Mouse (Mus musculus): ENCODE data around the gene Fam71e1. TPM values are rescaled to one million over a fixed set of nuclear protein-coding genes. Genes with fewer than 3 reads are reported as not detected.

Gene Fam71e1
- polyA plus RNA-seq, 1 experiment = 7.3 TPM

DNA sequence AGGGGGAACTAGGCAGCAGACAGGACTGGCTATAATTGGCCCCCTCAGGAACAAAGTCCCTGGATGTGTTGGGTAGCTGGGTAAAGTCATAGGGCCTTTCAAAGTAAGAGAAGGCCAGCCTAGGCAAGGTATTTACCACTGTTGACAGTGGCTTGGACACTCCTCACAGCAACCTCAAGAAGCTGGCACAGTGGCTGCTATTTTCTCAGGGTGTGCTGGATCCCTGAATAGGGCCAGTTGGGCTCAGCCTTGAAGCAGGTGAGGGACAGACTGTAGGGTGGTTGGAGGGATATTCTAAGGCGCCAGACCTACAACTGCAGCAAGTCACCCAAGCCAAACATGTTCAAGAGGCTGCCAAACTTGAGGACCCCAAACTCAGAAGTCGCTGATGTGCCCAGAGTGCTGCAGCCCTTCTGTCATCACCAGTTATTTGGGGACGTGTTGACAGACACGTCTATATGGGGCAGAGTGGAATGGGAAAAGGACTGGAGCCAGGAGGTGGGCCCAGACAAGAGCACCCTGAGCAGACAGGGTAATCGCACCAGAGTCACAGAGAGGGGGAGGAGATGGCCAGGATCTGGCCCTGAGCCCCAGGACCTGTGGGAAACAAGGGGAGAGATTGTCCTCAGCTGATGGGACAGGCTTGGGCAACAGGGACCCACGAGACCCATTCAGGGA is 24.4 kb upstream of the Fam71e1 start:
- TF ChIP-seq POLR2A (IDR thresholded peaks at IDR 0.05; ENCODE audit: low read depth, low read length) (no peak), CTCF (IDR thresholded peaks at IDR 0.05; ENCODE audit: extremely low read depth, insufficient read depth, insufficient read length, insufficient replicate concordance) (no peak)
- Histone ChIP-seq H3K27me3 (ENCODE audit: control insufficient read depth, insufficient read depth, low read length) (peaks cover 5% of the 10 kb centered on the region; the same call in 1 of the 2 replicates), H3K4me1 (ENCODE audit: control insufficient read depth, insufficient read depth, insufficient read length) (0 out of 2 replicates have a peak, but pooled peaks cover 4% of the 10 kb centered on the region), H3K27ac (ENCODE audit: insufficient read depth, low read length) (no peak overlapping the region), H3K4me3 (ENCODE audit: extremely low read depth, insufficient read depth, insufficient read length) (no peak overlapping the region), H3K36me3 (ENCODE audit: control insufficient read depth, insufficient read depth, low read length) (no peaks in the 10 kb centered on the region)
- DNase-seq (ENCODE audit: low read depth in 1 of 2, low spot score in 2 of 2) = no peak
- 54% methylated on average over 6 of the region's 6 CpGs for WGBS

DNA sequence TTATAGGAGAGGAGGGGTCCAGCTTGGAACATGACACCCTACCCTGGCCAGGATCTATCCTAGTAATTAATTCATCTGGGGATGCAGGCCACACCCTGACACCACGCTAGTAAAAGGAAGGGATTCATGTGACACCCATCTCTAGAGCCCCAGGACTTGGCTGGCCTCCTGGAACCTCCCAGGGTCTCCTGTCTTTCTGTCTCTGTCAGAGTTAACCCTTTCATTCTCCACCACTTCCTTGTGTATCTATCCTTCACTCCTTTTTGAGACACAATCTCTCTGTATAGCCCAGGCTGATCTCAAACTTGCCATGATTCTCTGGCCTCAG is 23.9 kb upstream of the Fam71e1 start:
- 0 out of 2 replicates have a peak, but pooled peaks cover 4% of the 10 kb centered on the region for H3K4me1 ChIP-seq (ENCODE audit: control insufficient read depth, insufficient read depth, insufficient read length)
- WGBS = 33% methylated on average over 1 of the region's 1 CpGs
- no peak for TF ChIP-seq CTCF (IDR thresholded peaks at IDR 0.05; ENCODE audit: extremely low read depth, insufficient read depth, insufficient read length, insufficient replicate concordance)
- no peak for TF ChIP-seq POLR2A (IDR thresholded peaks at IDR 0.05; ENCODE audit: low read depth, low read length)
- peaks cover 5% of the 10 kb centered on the region; the same call in 1 of the 2 replicates for H3K27me3 ChIP-seq (ENCODE audit: control insufficient read depth, insufficient read depth, low read length)
- H3K4me3 ChIP-seq (ENCODE audit: extremely low read depth, insufficient read depth, insufficient read length) = no peak overlapping the region
- DNase-seq (ENCODE audit: low read depth in 1 of 2, low spot score in 2 of 2) = no peak
- no peak overlapping the region for H3K27ac ChIP-seq (ENCODE audit: insufficient read depth, low read length)
- H3K36me3 ChIP-seq (ENCODE audit: control insufficient read depth, insufficient read depth, low read length) = no peaks in the 10 kb centered on the region

DNA sequence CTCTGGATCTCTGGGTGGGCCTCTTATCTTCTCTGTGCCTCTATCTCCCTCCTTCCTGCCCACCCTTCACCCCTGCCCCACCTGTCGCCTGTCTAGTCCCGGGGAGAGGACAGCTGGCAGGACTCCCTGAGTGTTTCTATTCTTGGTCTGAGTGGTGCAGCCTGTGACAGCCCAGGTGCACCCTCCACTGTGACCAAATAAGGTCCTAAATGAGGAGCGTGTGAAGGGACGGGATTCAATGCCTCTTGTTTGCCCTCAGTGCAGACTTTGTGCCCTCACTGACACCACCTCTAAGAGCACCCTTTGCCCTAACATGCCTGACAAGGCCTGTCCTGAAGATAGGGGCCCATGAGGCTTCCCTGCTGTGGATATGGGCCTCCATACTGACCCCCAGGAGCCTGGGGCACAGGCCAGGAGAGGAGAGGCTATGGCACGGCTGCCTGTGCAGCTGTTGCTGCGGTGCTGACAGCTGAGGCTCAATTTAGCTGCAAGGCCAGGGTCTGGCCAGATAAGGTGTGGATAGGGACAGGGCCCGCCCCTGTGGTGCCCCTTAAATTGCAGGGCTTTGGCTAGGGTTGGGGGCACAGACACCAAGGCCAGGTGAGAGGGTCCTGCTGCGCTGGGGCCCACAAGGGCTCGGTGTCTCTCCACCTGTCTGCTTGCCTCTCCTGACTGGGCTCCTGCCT is 23.3 kb upstream of the Fam71e1 start:
- DNase-seq (ENCODE audit: low read depth in 1 of 2, low spot score in 2 of 2) = no peak
- 0 out of 2 replicates have a peak, but pooled peaks cover 4% of the 10 kb centered on the region for H3K4me1 ChIP-seq (ENCODE audit: control insufficient read depth, insufficient read depth, insufficient read length)
- WGBS = 38% methylated on average over 9 of the region's 9 CpGs

GRCm38 (mm10) chr7:44474419-44474818 is 22.0 kb upstream of the Fam71e1 start:
- Histone ChIP-seq H3K27me3 (ENCODE audit: control insufficient read depth, insufficient read depth, low read length) (peaks cover 5% of the 10 kb centered on the region; the same call in 1 of the 2 replicates), H3K4me1 (ENCODE audit: control insufficient read depth, insufficient read depth, insufficient read length) (no peaks in the 10 kb centered on the region), H3K27ac (ENCODE audit: insufficient read depth, low read length) (no peak overlapping the region), H3K4me3 (ENCODE audit: extremely low read depth, insufficient read depth, insufficient read length) (no peak overlapping the region), H3K36me3 (ENCODE audit: control insufficient read depth, insufficient read depth, low read length) (no peaks in the 10 kb centered on the region)
- no peak for DNase-seq (ENCODE audit: low read depth in 1 of 2, low spot score in 2 of 2)
- 49% methylated on average over 4 of the region's 4 CpGs for WGBS
- TF ChIP-seq POLR2A (IDR thresholded peaks at IDR 0.05; ENCODE audit: low read depth, low read length) = no peak
- no peak for TF ChIP-seq CTCF (IDR thresholded peaks at IDR 0.05; ENCODE audit: extremely low read depth, insufficient read depth, insufficient read length, insufficient replicate concordance)

More for the DNA sequence above, 23.3 kb upstream of the Fam71e1 start:
- Histone ChIP-seq H3K4me3 (ENCODE audit: extremely low read depth, insufficient read depth, insufficient read length) (no peak overlapping the region), H3K27me3 (ENCODE audit: control insufficient read depth, insufficient read depth, low read length) (peaks cover 5% of the 10 kb centered on the region; the same call in 1 of the 2 replicates), H3K36me3 (ENCODE audit: control insufficient read depth, insufficient read depth, low read length) (no peaks in the 10 kb centered on the region), H3K27ac (ENCODE audit: insufficient read depth, low read length) (no peak overlapping the region)
- TF ChIP-seq POLR2A (IDR thresholded peaks at IDR 0.05; ENCODE audit: low read depth, low read length) = no peak
- no peak for TF ChIP-seq CTCF (IDR thresholded peaks at IDR 0.05; ENCODE audit: extremely low read depth, insufficient read depth, insufficient read length, insufficient replicate concordance)

DNA sequence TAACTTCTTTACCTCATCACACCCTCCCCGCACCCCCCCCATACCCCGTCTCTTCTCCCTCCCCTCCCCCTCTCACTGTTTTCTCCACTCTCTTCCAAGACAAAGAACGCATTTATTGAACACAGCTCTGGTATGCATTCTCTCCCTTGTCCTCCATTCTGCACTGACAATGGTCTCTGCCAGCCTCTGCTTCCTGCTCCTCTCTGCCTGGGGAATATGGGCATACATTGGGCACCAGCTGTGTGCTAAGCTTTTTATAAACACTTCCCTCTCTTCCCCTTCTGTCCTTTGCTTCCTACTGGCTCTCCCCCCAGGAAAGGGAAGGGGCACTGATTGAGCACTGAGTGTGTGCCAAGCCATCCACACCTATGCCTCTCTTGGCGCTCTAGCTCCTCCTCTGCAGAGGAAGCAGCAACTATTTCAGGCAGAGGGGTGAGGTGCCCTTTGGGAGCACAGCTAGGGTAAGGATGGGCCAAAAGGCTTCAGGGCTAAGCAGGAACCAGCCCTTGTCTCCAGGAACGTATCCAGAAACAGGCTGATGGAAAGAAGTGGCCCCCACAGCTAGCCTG is 21.3 kb upstream of the Fam71e1 start:
- WGBS = 31% methylated on average over 5 of the region's 5 CpGs
- no peaks in the 10 kb centered on the region for H3K4me1 ChIP-seq (ENCODE audit: control insufficient read depth, insufficient read depth, insufficient read length)
- TF ChIP-seq CTCF (IDR thresholded peaks at IDR 0.05; ENCODE audit: extremely low read depth, insufficient read depth, insufficient read length, insufficient replicate concordance) = no peak
- TF ChIP-seq POLR2A (IDR thresholded peaks at IDR 0.05; ENCODE audit: low read depth, low read length) = no peak
- H3K4me3 ChIP-seq (ENCODE audit: extremely low read depth, insufficient read depth, insufficient read length) = no peak overlapping the region
- no peaks in the 10 kb centered on the region for H3K36me3 ChIP-seq (ENCODE audit: control insufficient read depth, insufficient read depth, low read length)
- H3K27me3 ChIP-seq (ENCODE audit: control insufficient read depth, insufficient read depth, low read length) = peaks cover 5% of the 10 kb centered on the region; the same call in 1 of the 2 replicates
- no peak overlapping the region for H3K27ac ChIP-seq (ENCODE audit: insufficient read depth, low read length)
- DNase-seq (ENCODE audit: low read depth in 1 of 2, low spot score in 2 of 2) = no peak

DNA sequence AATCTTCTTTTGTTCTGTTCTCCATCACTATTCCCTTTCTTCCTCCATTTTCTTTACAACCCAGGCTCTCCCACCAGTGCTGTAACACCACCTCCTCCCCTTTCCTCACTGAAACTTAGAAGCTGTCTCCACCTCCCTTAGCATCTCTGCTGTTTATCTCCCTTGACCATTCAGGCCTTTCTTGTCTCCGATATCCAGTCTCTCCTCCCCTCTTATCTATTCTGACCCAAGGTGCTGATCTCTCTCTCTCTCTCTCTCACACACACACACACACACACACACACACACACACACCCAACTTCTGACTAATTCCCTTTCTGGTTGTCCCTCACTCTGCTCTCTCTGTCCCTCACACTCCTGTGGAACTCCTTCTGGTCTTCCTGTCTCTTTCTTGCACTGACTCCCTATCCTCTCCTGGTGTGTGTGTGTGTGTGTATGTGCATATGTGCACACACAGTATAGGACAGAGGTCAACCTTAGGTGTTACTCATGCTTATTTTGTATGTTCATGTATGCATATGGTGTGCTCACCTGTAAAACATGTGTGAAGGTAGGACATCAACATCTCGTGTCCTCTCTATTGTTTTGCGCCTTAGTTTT is 13.4 kb upstream of the Fam71e1 start:
- no peaks in the 10 kb centered on the region for H3K27me3 ChIP-seq (ENCODE audit: control insufficient read depth, insufficient read depth, low read length)
- H3K27ac ChIP-seq (ENCODE audit: insufficient read depth, low read length) = no peak overlapping the region
- no peak for DNase-seq (ENCODE audit: low read depth in 1 of 2, low spot score in 2 of 2)
- H3K4me1 ChIP-seq (ENCODE audit: control insufficient read depth, insufficient read depth, insufficient read length) = no peaks in the 10 kb centered on the region
- WGBS = 65% methylated on average over 3 of the region's 3 CpGs
- TF ChIP-seq POLR2A (IDR thresholded peaks at IDR 0.05; ENCODE audit: low read depth, low read length) (no peak), CTCF (IDR thresholded peaks at IDR 0.05; ENCODE audit: extremely low read depth, insufficient read depth, insufficient read length, insufficient replicate concordance) (no peak)
- no peak overlapping the region for H3K4me3 ChIP-seq (ENCODE audit: extremely low read depth, insufficient read depth, insufficient read length)
- H3K36me3 ChIP-seq (ENCODE audit: control insufficient read depth, insufficient read depth, low read length) = peaks cover 3% of the 10 kb centered on the region; the same call in 1 of the 2 replicates

Measured in spleen, adult 2 months (tissue).